Mouse (Mus musculus): Measurements from ENCODE around the gene Auh.

DNA sequence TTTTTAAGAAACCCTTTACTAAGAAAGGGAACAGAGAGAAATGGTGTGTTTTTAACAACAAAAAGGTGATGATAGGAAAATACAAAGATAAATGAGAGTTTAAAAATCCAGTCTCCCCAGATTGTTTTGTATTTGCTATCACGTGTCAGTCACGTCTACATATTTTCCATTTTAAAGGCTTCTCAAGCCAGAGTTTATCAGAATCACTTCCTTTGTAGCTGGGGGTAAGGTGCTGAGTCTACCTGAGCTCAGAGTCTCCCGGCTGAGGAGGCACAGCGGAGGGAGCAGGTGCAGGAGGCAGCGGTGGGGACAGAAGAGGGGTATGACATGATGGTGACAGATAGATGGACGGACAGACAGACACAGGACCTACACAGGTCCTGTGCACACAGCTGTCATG, 55.1 kb downstream of the Auh start:
- TF ChIP-seq CTCF (conservative IDR thresholded peaks at IDR 0.05 in 1 of 2, IDR thresholded peaks at IDR 0.05 in 1 of 2; ENCODE audit: low read depth in 2 of 2, low read length in 2 of 2) (no peak), USF2 (conservative IDR thresholded peaks at IDR 0.05; ENCODE audit: low read depth, low read length) (no peak), POLR2A (IDR thresholded peaks at IDR 0.05; ENCODE audit: low read depth, low read length) (no peak), SMC3 (IDR thresholded peaks at IDR 0.05; ENCODE audit: low read depth, low read length) (no peak), MYC (IDR thresholded peaks at IDR 0.05; ENCODE audit: low read depth, low read length) (no peak), ELF1 (IDR thresholded peaks at IDR 0.05; ENCODE audit: low read depth, low read length) (no peak), RCOR1 (conservative IDR thresholded peaks at IDR 0.05; ENCODE audit: low read depth, low read length) (no peak), ZMIZ1 (IDR thresholded peaks at IDR 0.05; ENCODE audit: low read depth, low read length) (no peak), CHD2 (IDR thresholded peaks at IDR 0.05; ENCODE audit: low read length) (no peak), TBP (conservative IDR thresholded peaks at IDR 0.05; ENCODE audit: low read depth, low read length) (no peak), NELFE (IDR thresholded peaks at IDR 0.05; ENCODE audit: low read depth, low read length) (no peak)
